Mouse (Mus musculus) liver, embryonic 14.5 days (tissue): ENCODE results near the gene Pias4. TPM values are rescaled to one million over a fixed set of nuclear protein-coding genes. Genes with fewer than 3 reads are reported as not detected.
A peak's percentile ranks its signal among the peaks of the same experiment; 100 is the strongest.

Experiments
- ATAC-seq: fragments of 200-750 bp; cut with Nextera tagmentation; 2 replicates; pipeline ENCODE4 v1.8.0; 2017; ENCODE audit warnings: moderate number of reproducible peaks, mild to moderate bottlenecking, moderate library complexity; ENCODE audit not compliant: insufficient read depth
- DNase-seq, 3 experiments: peaks; one replicate each; pipeline ENCODE4 v3.0.0-alpha.2; 2012 to 2013; ENCODE audit warnings: low read depth in 3 of 3, low spot score in 3 of 3
- H3K27ac ChIP-seq: fragments of 300-500 bp; sonication (generic); 2 replicates; pipeline ENCODE4 v1.5.1; 2014; ENCODE audit warnings: moderate library complexity, mild to moderate bottlenecking, control low read depth, inconsistent platforms
- H3K27me3 ChIP-seq: fragments of 300-500 bp; sonication (generic); 2 replicates; pipeline ENCODE4 v1.6.1; 2014; ENCODE audit warnings: mild to moderate bottlenecking, low read length, moderate library complexity; ENCODE audit not compliant: control insufficient read depth, insufficient read depth
- H3K36me3 ChIP-seq: fragments of 300-500 bp; sonication (generic); replicated peaks from 2 replicates; pipeline ENCODE4 v1.6.1; 2014; ENCODE audit warnings: low read depth; ENCODE audit not compliant: control insufficient read depth, insufficient read depth
- H3K4me1 ChIP-seq, 2 experiments: fragments of 200-500 bp in 1 of 2; fragments of 300-500 bp in 1 of 2; sonication (generic) in 1 of 2; replicated peaks; 2 replicates each; pipeline ENCODE4 v1.6.1; 2012 to 2014; ENCODE audit warnings: antibody characterized with exemption in 1 of 2, inconsistent platforms in 1 of 2, low read length in 1 of 2; ENCODE audit not compliant: control insufficient read depth in 2 of 2, insufficient read depth in 2 of 2
- H3K4me2 ChIP-seq: fragments of 300-500 bp; sonication (generic); 2 replicates; pipeline ENCODE4 v1.6.1; 2014; ENCODE audit warnings: low read depth, mild to moderate bottlenecking, control low read depth, moderate library complexity
- H3K4me3 ChIP-seq, 2 experiments: fragments of 200-500 bp in 1 of 2; fragments of 300-500 bp in 1 of 2; sonication (generic) in 1 of 2; 2 replicates each; pipeline ENCODE4 v1.5.1; 2012 to 2014; ENCODE audit warnings: low read depth in 2 of 2, low read length in 2 of 2, mild to moderate bottlenecking in 2 of 2, control low read depth in 1 of 2, inconsistent platforms in 1 of 2, moderate library complexity in 1 of 2; ENCODE audit not compliant: insufficient read depth in 1 of 2
- H3K9ac ChIP-seq: fragments of 300-500 bp; sonication (generic); replicated peaks from 2 replicates; pipeline ENCODE4 v1.6.1; 2014; ENCODE audit warnings: mild to moderate bottlenecking, control low read depth, moderate library complexity
- H3K9me3 ChIP-seq: fragments of 300-500 bp; sonication (generic); 2 replicates; pipeline ENCODE4 v1.6.1; 2016; ENCODE audit warnings: low read length, mixed read lengths; ENCODE audit not compliant: control insufficient read depth
- CTCF ChIP-seq: IDR thresholded peaks from 2 replicates; pipeline ENCODE4 v1.5.1; 2016; ENCODE audit warnings: antibody characterized with exemption, low read depth, control low read depth
- EP300 ChIP-seq: IDR thresholded peaks from 2 replicates; pipeline ENCODE4 v1.6.1; 2016; ENCODE audit warnings: antibody characterized with exemption, low read depth
- WGBS: fragments of 180-500 bp; shearing (Covaris S2); extraction: QIAGEN DNeasy Blood & Tissue Kit; methylation state at CpG from one replicate; pipeline ENCODE4 v1.1.7; 2014; ENCODE audit not compliant: insufficient replicate concordance; 5-methylcytosine and 5-hydroxymethylcytosine counted together
- polyA plus RNA-seq, 2 experiments: library from polyadenylated mRNA; depleted of rRNA in 1 of 2; stranded (reverse) in 1 of 2; unstranded in 1 of 2; fragments of >200 nt; fragmentation: Nextera tagmentation in 1 of 2; extraction: Ambion mirVana in 1 of 2; gene quantifications; 2 replicates each; pipeline versions ENCODE4 v1.2.1 to v1.2.3; 2012 to 2014

The Pias4 gene
- polyA plus RNA-seq, 2 experiments: 11.2 to 14.9 TPM

- H3K27ac ChIP-seq: no peak overlapping the region
- peaks cover 3% of the 10 kb centered on the region for H3K36me3 ChIP-seq
- H3K4me1 ChIP-seq: peaks cover 0 to 15% of the 10 kb centered on the region in 2 experiments; a peak in 3 of 4 replicates
- WGBS: 45% methylated on average over 4 of the region's 4 CpGs
- no peak for TF ChIP-seq EP300
- TF ChIP-seq CTCF: no peak
- no peak overlapping the region for H3K4me2 ChIP-seq
- no peaks in the 10 kb centered on the region for H3K9me3 ChIP-seq
- DNase-seq (no peak), ATAC-seq (no peak)
- no peak overlapping the region for H3K4me3 ChIP-seq
- peaks cover 35% of the 10 kb centered on the region for H3K27me3 ChIP-seq
- no peak overlapping the region for H3K9ac ChIP-seq
Measured at GRCm38 (mm10) chr10:81195300-81195699, 27.6 kb upstream of the Pias4 start.

DNA sequence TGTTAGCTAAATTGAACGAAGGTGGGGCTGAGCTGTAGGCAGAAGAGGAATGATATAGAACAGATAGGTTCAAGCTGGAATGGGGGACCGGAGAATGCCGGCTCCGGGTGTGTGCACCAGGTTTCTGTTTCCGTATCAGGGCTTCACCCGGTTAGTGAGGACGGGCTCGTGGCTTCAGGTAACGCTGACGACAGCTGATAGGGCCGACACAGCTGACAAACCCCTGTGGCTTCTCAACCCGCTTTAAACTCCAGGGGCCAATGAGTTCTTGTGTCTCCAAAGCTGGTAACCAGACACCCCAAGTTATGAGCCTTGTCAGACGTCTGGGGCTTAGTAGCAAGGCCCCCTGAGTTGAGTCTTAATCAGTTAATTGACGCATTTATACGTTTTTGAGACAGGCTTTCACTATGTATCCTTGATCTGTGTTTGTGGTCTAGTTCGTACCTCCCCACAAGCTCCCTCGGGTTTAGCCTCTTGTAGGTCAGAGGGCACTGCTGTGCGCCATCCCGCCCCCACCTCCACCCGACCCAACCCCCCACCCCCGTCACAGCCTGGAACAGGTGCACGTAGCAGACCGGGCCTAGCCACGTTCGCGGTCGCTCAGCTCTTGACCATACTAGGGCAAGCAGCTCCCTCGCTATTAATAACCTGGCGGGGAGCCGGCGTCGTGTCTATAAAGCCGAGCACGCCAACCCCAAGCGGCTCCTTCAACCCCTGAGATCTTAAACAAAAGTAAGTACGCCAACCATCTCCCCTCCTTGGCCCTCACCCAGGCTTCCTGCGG is 26.5 kb upstream of the Pias4 start:
- DNase-seq (no peak), ATAC-seq (no peak)
- TF ChIP-seq EP300: no peak
- no peak for TF ChIP-seq CTCF
- no peak overlapping the region for H3K27ac ChIP-seq
- peaks cover 5% of the 10 kb centered on the region for H3K36me3 ChIP-seq
- no peaks in the 10 kb centered on the region for H3K9me3 ChIP-seq
- WGBS: 9% methylated on average over 37 of the region's 37 CpGs
- peaks cover 35% of the 10 kb centered on the region for H3K27me3 ChIP-seq
- H3K4me3 ChIP-seq: no peak overlapping the region; a peak in 1 of 4 replicates
- peak overlapping the region; percentile 44 for H3K4me2 ChIP-seq
- no peak overlapping the region for H3K9ac ChIP-seq
- peaks cover 0 to 15% of the 10 kb centered on the region in 2 experiments; a peak in 3 of 4 replicates for H3K4me1 ChIP-seq

- H3K36me3 ChIP-seq: peaks cover 5% of the 10 kb centered on the region
- peak overlapping the region; percentile 15; the same call in 1 of the 2 replicates for H3K9ac ChIP-seq
- peak; percentile 7; the same call in 1 of the 2 replicates for TF ChIP-seq CTCF
- no peak for TF ChIP-seq EP300
- ATAC-seq: peak; percentile 12
- H3K9me3 ChIP-seq: no peaks in the 10 kb centered on the region
- H3K27ac ChIP-seq: no peak overlapping the region
- peak overlapping the region; percentile 8 to 55 for H3K4me3 ChIP-seq
- no peak for DNase-seq
- peaks cover 0 to 15% of the 10 kb centered on the region in 2 experiments; a peak in 3 of 4 replicates for H3K4me1 ChIP-seq
- 4% methylated on average over 19 of the region's 19 CpGs for WGBS
- peak overlapping the region; percentile 72 for H3K4me2 ChIP-seq
- H3K27me3 ChIP-seq: peaks cover 35% of the 10 kb centered on the region
Measured at GRCm38 (mm10) chr10:81192968-81193501, 25.3 kb upstream of the Pias4 start.

- H3K27me3 ChIP-seq: peaks cover 35% of the 10 kb centered on the region
- no peak for TF ChIP-seq CTCF
- TF ChIP-seq EP300: no peak
- ATAC-seq: peak; percentile 88
Measured at GRCm38 (mm10) chr10:81192270-81192967, 24.7 kb upstream of the Pias4 start.

More at GRCm38 (mm10) chr10:81192270-81192967, 24.7 kb upstream of the Pias4 start:
- Histone ChIP-seq H3K4me3 (peak overlapping the region; percentile 55 to 62), H3K36me3 (peaks cover 5% of the 10 kb centered on the region), H3K4me2 (peak overlapping the region; percentile 72), H3K4me1 (peaks cover 0 to 15% of the 10 kb centered on the region in 2 experiments; a peak in 3 of 4 replicates), H3K27ac (no peak overlapping the region), H3K9me3 (no peaks in the 10 kb centered on the region), H3K9ac (peak overlapping the region; percentile 59)
- peak in 2 of 3 experiments; percentile 64 to 66 for DNase-seq
- 1% methylated on average over 90 of the region's 93 CpGs for WGBS
